Mouse (Mus musculus): ENCODE results near the gene Slc36a3. TPM values are rescaled to one million over a fixed set of nuclear protein-coding genes. Genes with fewer than 3 reads are reported as not detected.

Gene Slc36a3
- polyA plus RNA-seq, 1 experiment from 2014 or later, result not detected

Other genes with a start within 250 kb of the Slc36a3 start
- gene Gpx3, start 249.3 kb downstream of the Slc36a3 start, polyA plus RNA-seq (2015; fragmentation: Nextera tagmentation; extraction: Ambion mirVana), result 751 and 850 TPM in 2 replicates
- 20.3 and 24.3 TPM in 2 replicates for gene Tnip1, start 188.8 kb downstream of the Slc36a3 start, polyA plus RNA-seq (2015; fragmentation: Nextera tagmentation; extraction: Ambion mirVana)
- 315 and 367 TPM in 2 replicates for gene Anxa6, start 118.3 kb downstream of the Slc36a3 start, polyA plus RNA-seq (2015; fragmentation: Nextera tagmentation; extraction: Ambion mirVana)
- gene Ccdc69, start 73.6 kb downstream of the Slc36a3 start, polyA plus RNA-seq (2015; fragmentation: Nextera tagmentation; extraction: Ambion mirVana), result 17.6 and 21.4 TPM in 2 replicates
- 33.6 and 40.7 TPM in 2 replicates for gene Gm2a, start 53.6 kb downstream of the Slc36a3 start, polyA plus RNA-seq (2015; fragmentation: Nextera tagmentation; extraction: Ambion mirVana)
- gene Slc36a2, start 33.4 kb upstream of the Slc36a3 start, polyA plus RNA-seq (2015; fragmentation: Nextera tagmentation; extraction: Ambion mirVana), result 4.1 and 6.2 TPM in 2 replicates
- 1.1 and 2.8 TPM in 2 replicates for gene Slc36a1, start 52.6 kb upstream of the Slc36a3 start, polyA plus RNA-seq (2015; fragmentation: Nextera tagmentation; extraction: Ambion mirVana)
- gene Fat2, start 184.9 kb upstream of the Slc36a3 start, polyA plus RNA-seq (2015; fragmentation: Nextera tagmentation; extraction: Ambion mirVana), result 0.03 and 0.22 TPM in 2 replicates